Mouse (Mus musculus) 416B (cell line): Measurements from ENCODE around the gene Col4a4.

Experiments used
- DNase-seq: peaks from one replicate; pipeline ENCODE4 v3.0.0; 2011; ENCODE audit warnings: low read depth

The Col4a4 gene

GRCm38 (mm10) chr1:82475821-82476220 is 110.8 kb downstream of the Col4a4 start:
- DNase-seq = no peak

- DNase-seq = no peak
Observed at GRCm38 (mm10) chr1:82475254-82475653, 111.4 kb downstream of the Col4a4 start.

- DNase-seq = no peak
Observed at GRCm38 (mm10) chr1:82474461-82474961, 112.1 kb downstream of the Col4a4 start.

GRCm38 (mm10) chr1:82473467-82473866 is 113.2 kb downstream of the Col4a4 start:
- DNase-seq = no peak

- DNase-seq = no peak
Observed at GRCm38 (mm10) chr1:82470516-82471225, 116.0 kb downstream of the Col4a4 start.

GRCm38 (mm10) chr1:82468872-82469271 is 117.8 kb downstream of the Col4a4 start:
- DNase-seq = no peak

- no peak for DNase-seq
Observed at GRCm38 (mm10) chr1:82465321-82465853, 121.3 kb downstream of the Col4a4 start.

- DNase-seq = no peak
Observed at GRCm38 (mm10) chr1:82461041-82461440, 125.6 kb downstream of the Col4a4 start.

GRCm38 (mm10) chr1:82459926-82460325 is 126.7 kb downstream of the Col4a4 start:
- no peak for DNase-seq

GRCm38 (mm10) chr1:82459350-82459749 is 127.3 kb downstream of the Col4a4 start:
- no peak for DNase-seq

GRCm38 (mm10) chr1:82454031-82454430 is 132.6 kb downstream of the Col4a4 start:
- no peak for DNase-seq

GRCm38 (mm10) chr1:82451927-82452651 is 134.6 kb downstream of the Col4a4 start:
- DNase-seq = no peak

- DNase-seq = no peak
Observed at GRCm38 (mm10) chr1:82449851-82450250, 136.8 kb downstream of the Col4a4 start.

- no peak for DNase-seq
Observed at GRCm38 (mm10) chr1:82446049-82446448, 140.6 kb downstream of the Col4a4 start.

GRCm38 (mm10) chr1:82443517-82443916 is 143.1 kb downstream of the Col4a4 start:
- DNase-seq = no peak

GRCm38 (mm10) chr1:82440123-82440522 is 146.5 kb downstream of the Col4a4 start:
- DNase-seq = no peak

- DNase-seq = no peak
Observed at GRCm38 (mm10) chr1:82437273-82437672, 149.4 kb downstream of the Col4a4 start.

GRCm38 (mm10) chr1:82433649-82434005 is 153.0 kb downstream of the Col4a4 start:
- no peak for DNase-seq

GRCm38 (mm10) chr1:82432919-82433648 is 153.6 kb downstream of the Col4a4 start:
- DNase-seq = peak; percentile 52

GRCm38 (mm10) chr1:82429061-82429460 is 157.6 kb downstream of the Col4a4 start:
- DNase-seq = peak; percentile 21

GRCm38 (mm10) chr1:82427729-82428128 is 158.9 kb downstream of the Col4a4 start:
- DNase-seq = no peak

GRCm38 (mm10) chr1:82415641-82416040 is 171.0 kb downstream of the Col4a4 start:
- no peak for DNase-seq
